Comparison of ENCODE assay signal across 8 mouse cellular contexts in genomic region chr17:14279177-14279965, GRCm38 (mm10). TPM values are rescaled to one million over a fixed set of nuclear protein-coding genes. Genes with fewer than 3 reads are reported as not detected.
DNase-seq lines count a peak whose midpoint lies in the region; ATAC-seq lines count a peak whose summit lies in the region.

Smoc2 (plus strand) TSS chr17:14279506.

- H3K4me2 ChIP-seq in intestine, embryonic 14.5 days (ENCODE audit: low read length), result peak within 1 kb of the TSS; percentile 82
- H3K4me2 ChIP-seq in liver, embryonic 16.5 days (ENCODE audit: low read depth, low read length), result peak within 1 kb of the TSS; percentile 30
- H3K4me2 ChIP-seq in neural tube, embryonic 15.5 days, result peak within 1 kb of the TSS; percentile 92

- WGBS in intestine, embryonic 14.5 days, result under 1% methylated on average over 41 of the region's 61 CpGs
- WGBS in liver, embryonic 16.5 days (ENCODE audit: insufficient replicate concordance), result under 1% methylated on average over 55 of the region's 61 CpGs
- under 1% methylated on average over 61 of the region's 61 CpGs for WGBS in neural tube, embryonic 15.5 days

- H3K9ac ChIP-seq in intestine, embryonic 14.5 days (ENCODE audit: low read length), result peak within 1 kb of the TSS; percentile 58
- no peak within 1 kb of the TSS for H3K9ac ChIP-seq in liver, embryonic 16.5 days (ENCODE audit: low read depth, low read length)
- 0 out of 2 replicates have a peak within 1 kb of the TSS, but pooled peaks have one; percentile 31 for H3K9ac ChIP-seq in neural tube, embryonic 15.5 days (replicated peaks)

- ATAC-seq in frontal cortex, adult (ENCODE audit: low TSS enrichment), result peak; percentile 52; the same call in 1 of the 2 replicates
- peak; percentile 79 for ATAC-seq in intestine, embryonic 14.5 days (replicated peaks; ENCODE audit: low FRiP score, low TSS enrichment, low read depth)
- ATAC-seq in liver, embryonic 16.5 days (ENCODE audit: low read depth), result no peak
- peak; percentile 84 for ATAC-seq in neural tube, embryonic 15.5 days (ENCODE audit: low FRiP score)

- DNase-seq in frontal cortex, postnatal 10 days (ENCODE audit: low spot score in 2 of 2), result no peak
- peak; percentile 51 to 55 for DNase-seq in gastrocnemius, postnatal 4 days (ENCODE audit: low spot score in 2 of 2)
- peak; percentile 78 for DNase-seq in intestine, embryonic 14.5 days (ENCODE audit: low spot score)
- no peak for DNase-seq in cerebellum, adult 9-10 months

- H3K27me3 ChIP-seq in intestine, embryonic 14.5 days (replicated peaks; ENCODE audit: control insufficient read depth, insufficient read depth, low read length), result peaks cover 40% of the 10 kb centered on the region; the same call in 1 of the 2 replicates
- H3K27me3 ChIP-seq in liver, embryonic 16.5 days (ENCODE audit: control insufficient read depth, insufficient read depth, low read depth, low read length), result peaks cover 50% of the 10 kb centered on the region
- peaks cover 58% of the 10 kb centered on the region for H3K27me3 ChIP-seq in neural tube, embryonic 15.5 days (replicated peaks)

- H3K36me3 ChIP-seq in intestine, embryonic 14.5 days (ENCODE audit: control insufficient read depth, insufficient read depth, low read length), result no peaks in the 10 kb centered on the region
- no peaks in the 10 kb centered on the region for H3K36me3 ChIP-seq in liver, embryonic 16.5 days (ENCODE audit: control insufficient read depth, insufficient read depth)
- no peaks in the 10 kb centered on the region for H3K36me3 ChIP-seq in neural tube, embryonic 15.5 days

- H3K4me3 ChIP-seq in brown adipose tissue, adult 24 weeks (ENCODE audit: insufficient read depth, low read depth, low read length), result peak within 1 kb of the TSS; percentile 33
- peak within 1 kb of the TSS; percentile 58 for H3K4me3 ChIP-seq in intestine, embryonic 14.5 days (ENCODE audit: low read depth, low read length)
- peak within 1 kb of the TSS; percentile 31; the same call in 1 of the 2 replicates for H3K4me3 ChIP-seq in liver, embryonic 16.5 days (ENCODE audit: low read depth, low read length)
- H3K4me3 ChIP-seq in neural tube, embryonic 15.5 days (replicated peaks), result peak within 1 kb of the TSS; percentile 47

- H3K27ac ChIP-seq in brown adipose tissue, adult 24 weeks (replicated peaks; ENCODE audit: low read depth, low read length), result no peak within 1 kb of the TSS
- H3K27ac ChIP-seq in intestine, embryonic 14.5 days (ENCODE audit: low read depth), result no peak within 1 kb of the TSS
- H3K27ac ChIP-seq in liver, embryonic 16.5 days (ENCODE audit: low read length), result no peak within 1 kb of the TSS
- no peak within 1 kb of the TSS for H3K27ac ChIP-seq in neural tube, embryonic 15.5 days (replicated peaks)

- no peaks in the 10 kb centered on the region for H3K9me3 ChIP-seq in intestine, embryonic 14.5 days (ENCODE audit: control insufficient read depth, low read length)
- no peaks in the 10 kb centered on the region for H3K9me3 ChIP-seq in liver, embryonic 16.5 days (replicated peaks; ENCODE audit: control insufficient read depth, low read length)
- no peaks in the 10 kb centered on the region for H3K9me3 ChIP-seq in neural tube, embryonic 15.5 days (replicated peaks)

- H3K4me1 ChIP-seq in brown adipose tissue, adult 24 weeks (ENCODE audit: control insufficient read depth, insufficient read depth, insufficient read length, low read length), result no peaks in the 10 kb centered on the region
- peaks cover 9% of the 10 kb centered on the region; the same call in 1 of the 2 replicates for H3K4me1 ChIP-seq in intestine, embryonic 14.5 days (replicated peaks; ENCODE audit: control insufficient read depth, insufficient read depth, low read length)
- H3K4me1 ChIP-seq in liver, embryonic 16.5 days (ENCODE audit: control insufficient read depth, low read depth, low read length), result no peaks in the 10 kb centered on the region; the same call in 1 of the 2 replicates
- H3K4me1 ChIP-seq in neural tube, embryonic 15.5 days, result peaks cover 20% of the 10 kb centered on the region

RNA-seq across cellular contexts. Expression of gene Smoc2, which starts in this region (rescaled TPM):
- 33.5 and 38.9 TPM in 2 replicates for polyA plus RNA-seq in brown adipose tissue, adult 24 weeks (2012; ENCODE audit: insufficient read depth, insufficient read length, missing spikeins)
- total RNA-seq in gastrocnemius, postnatal 4 days (2021), result 100 to 1,000 TPM; 110 to 127 TPM
- polyA plus RNA-seq in intestine, embryonic 14.5 days (2014; fragmentation: Nextera tagmentation; extraction: Ambion mirVana), result 184 and 222 TPM in 2 replicates
- polyA plus RNA-seq in liver, embryonic 16.5 days (2015; fragmentation: Nextera tagmentation; extraction: Ambion mirVana), result 5.7 and 7.8 TPM in 2 replicates
- 12.8 and 34.6 TPM in 2 replicates for polyA plus RNA-seq in neural tube, embryonic 15.5 days (2015; fragmentation: Nextera tagmentation; extraction: Ambion mirVana)

Comparison
In these comparisons a context has a peak if more than half of its experiments do, and no peak if none do; other contexts are left out.
1. DNase-seq: peak in gastrocnemius, postnatal 4 days (2 of 2) and intestine, embryonic 14.5 days (single experiment); none in frontal cortex, postnatal 10 days (0 of 2) and cerebellum, adult 9-10 months (single experiment).
2. H3K4me2 ChIP-seq: peak in every context shown above with its lines; median percentile 92 in neural tube, embryonic 15.5 days; 82 in intestine, embryonic 14.5 days; 30 in liver, embryonic 16.5 days.
3. Peak in every context shown above with its lines, with median percentiles within 50 percentile points of each other: H3K4me3 ChIP-seq.